Mouse (Mus musculus) MEL (cell line): ENCODE data around the gene Aste1. TPM values are rescaled to one million over a fixed set of nuclear protein-coding genes. Genes with fewer than 3 reads are reported as not detected.

Experiments
- DNase-seq: peaks from one replicate; pipeline ENCODE4 v3.0.0; 2011; ENCODE audit warnings: low read depth, low spot score
- H3K27ac ChIP-seq: 2 replicates; pipeline ENCODE4 v1.5.1; 2012; ENCODE audit warnings: low read depth, mild to moderate bottlenecking, control low read depth, low read length, moderate library complexity; ENCODE audit not compliant: control insufficient read depth
- H3K27me3 ChIP-seq, 2 experiments: fragments of 150-350 bp in 1 of 2; sonication (generic) in 1 of 2; 2 replicates each; pipeline ENCODE4 v1.6.1; 2012; ENCODE audit warnings: low read length in 2 of 2, mild to moderate bottlenecking in 2 of 2, improper control_type of control experiment in 1 of 2, moderate library complexity in 1 of 2; ENCODE audit not compliant: insufficient read depth in 2 of 2, control insufficient read depth in 1 of 2
- H3K36me3 ChIP-seq, 2 experiments: 2 replicates each; pipeline ENCODE4 v1.6.1; 2012 to 2014; ENCODE audit warnings: low read length in 2 of 2, improper control_type of control experiment in 1 of 2, inconsistent platforms in 1 of 2, mild to moderate bottlenecking in 1 of 2; ENCODE audit not compliant: insufficient read depth in 2 of 2, control insufficient read depth in 1 of 2
- H3K4me1 ChIP-seq, 2 experiments: fragments of 150-350 bp in 1 of 2; sonication (generic) in 1 of 2; 2 replicates each; pipeline ENCODE4 v1.6.1; 2012; ENCODE audit warnings: low read length in 2 of 2, improper control_type of control experiment in 1 of 2, mild to moderate bottlenecking in 1 of 2; ENCODE audit not compliant: insufficient read depth in 2 of 2, control insufficient read depth in 1 of 2
- H3K4me3 ChIP-seq, 2 experiments: fragments of 150-350 bp in 1 of 2; sonication (generic) in 1 of 2; 2 replicates each; pipeline ENCODE4 v1.5.1; 2012; ENCODE audit warnings: low read depth in 2 of 2, low read length in 2 of 2, mild to moderate bottlenecking in 2 of 2, moderate library complexity in 2 of 2, control low read depth in 1 of 2, improper control_type of control experiment in 1 of 2; ENCODE audit not compliant: control insufficient read depth in 1 of 2, insufficient read depth in 1 of 2
- H3K79me2 ChIP-seq: 2 replicates; pipeline ENCODE4 v1.6.1; 2012; ENCODE audit warnings: mild to moderate bottlenecking, low read length, moderate library complexity; ENCODE audit not compliant: control insufficient read depth, poor library complexity, insufficient read depth
- H3K9ac ChIP-seq: 2 replicates; pipeline ENCODE4 v1.6.1; 2012; ENCODE audit warnings: low read depth, mild to moderate bottlenecking, control low read depth, low read length, moderate library complexity; ENCODE audit not compliant: control insufficient read depth, poor library complexity, severe bottlenecking
- H3K9me3 ChIP-seq: fragments of 150-350 bp; sonication (generic); replicated peaks from 2 replicates; pipeline ENCODE4 v1.6.1; 2012; ENCODE audit warnings: mild to moderate bottlenecking, low read length, improper control_type of control experiment, moderate library complexity; ENCODE audit not compliant: insufficient read depth
- BHLHE40 ChIP-seq: IDR thresholded peaks from 2 replicates; pipeline ENCODE4 v1.6.1; 2012; ENCODE audit warnings: low read depth, mild to moderate bottlenecking, inconsistent platforms, low read length, improper control_type of control experiment, borderline replicate concordance
- CTCF ChIP-seq, 3 experiments: IDR thresholded peaks in 2 of 3; conservative IDR thresholded peaks in 1 of 3; 2 replicates each; pipeline ENCODE4 v1.5.1; 2011 to 2012; ENCODE audit warnings: low read length in 3 of 3, low read depth in 2 of 3, mild to moderate bottlenecking in 2 of 3, improper control_type of control experiment in 1 of 3, inconsistent platforms in 1 of 3, mixed read lengths in 1 of 3, moderate library complexity in 1 of 3; ENCODE audit not compliant: control insufficient read depth in 1 of 3, insufficient read depth in 1 of 3, poor library complexity in 1 of 3, severe bottlenecking in 1 of 3
- ELF1 ChIP-seq: IDR thresholded peaks from 2 replicates; pipeline ENCODE4 v1.6.1; 2014; ENCODE audit warnings: low read depth, mild to moderate bottlenecking, inconsistent platforms, low read length, improper control_type of control experiment, moderate library complexity
- EP300 ChIP-seq, 2 experiments: IDR thresholded peaks; 2 replicates each; pipeline ENCODE4 v1.6.1; 2011; ENCODE audit warnings: improper control_type of control experiment in 2 of 2, low read length in 2 of 2, low read depth in 1 of 2, mild to moderate bottlenecking in 1 of 2
- ETS1 ChIP-seq: IDR thresholded peaks from 2 replicates; pipeline ENCODE4 v1.6.1; 2012; ENCODE audit warnings: low read depth, mild to moderate bottlenecking, inconsistent platforms, low read length, improper control_type of control experiment, moderate library complexity
- GABPA ChIP-seq: IDR thresholded peaks from 2 replicates; pipeline ENCODE4 v1.6.1; 2012; ENCODE audit warnings: low read depth, mild to moderate bottlenecking, inconsistent platforms, low read length, improper control_type of control experiment, moderate library complexity
- GATA1 ChIP-seq: IDR thresholded peaks from 2 replicates; pipeline ENCODE4 v1.6.1; 2011; ENCODE audit warnings: low read depth, low read length, improper control_type of control experiment
- HCFC1 ChIP-seq: IDR thresholded peaks from 2 replicates; pipeline ENCODE4 v1.6.1; 2012; ENCODE audit warnings: low read depth, mild to moderate bottlenecking, inconsistent platforms, low read length, improper control_type of control experiment, moderate library complexity
- JUND ChIP-seq: IDR thresholded peaks from 2 replicates; pipeline ENCODE4 v1.6.1; 2011; ENCODE audit warnings: low read depth, mild to moderate bottlenecking, improper control_type of control experiment, low read length
- KAT2A ChIP-seq: conservative IDR thresholded peaks from 2 replicates; pipeline ENCODE4 v1.6.1; 2012; ENCODE audit warnings: low read depth, low read length, improper control_type of control experiment, inconsistent platforms
- MAX ChIP-seq: IDR thresholded peaks from 2 replicates; pipeline ENCODE4 v1.6.1; 2011; ENCODE audit warnings: low read length, improper control_type of control experiment
- MAZ ChIP-seq: IDR thresholded peaks from 2 replicates; pipeline ENCODE4 v1.6.1; 2012; ENCODE audit warnings: low read depth, mild to moderate bottlenecking, inconsistent platforms, low read length, improper control_type of control experiment
- MXI1 ChIP-seq: IDR thresholded peaks from 2 replicates; pipeline ENCODE4 v1.6.1; 2011; ENCODE audit warnings: mild to moderate bottlenecking, low read depth, low read length, improper control_type of control experiment
- MYC ChIP-seq: IDR thresholded peaks from 2 replicates; pipeline ENCODE4 v1.6.1; 2011; ENCODE audit warnings: low read depth, mild to moderate bottlenecking, low read length, improper control_type of control experiment, moderate library complexity
- NELFE ChIP-seq: IDR thresholded peaks from 2 replicates; pipeline ENCODE4 v1.6.1; 2011; ENCODE audit warnings: low read depth, low read length, improper control_type of control experiment
- NRF1 ChIP-seq: IDR thresholded peaks from 2 replicates; pipeline ENCODE4 v1.6.1; 2014; ENCODE audit warnings: low read depth, mild to moderate bottlenecking, inconsistent platforms, low read length, improper control_type of control experiment, moderate library complexity; ENCODE audit not compliant: poor library complexity, insufficient read depth, severe bottlenecking
- POLR2AphosphoS2 ChIP-seq: IDR thresholded peaks from 2 replicates; pipeline ENCODE4 v1.6.1; 2011; ENCODE audit warnings: low read length, improper control_type of control experiment
- POLR2AphosphoS5 ChIP-seq: IDR thresholded peaks from 2 replicates; pipeline ENCODE4 v1.6.1; 2012; ENCODE audit warnings: low read depth, borderline replicate concordance, mild to moderate bottlenecking, inconsistent platforms, low read length, moderate library complexity, mixed read lengths
- RAD21 ChIP-seq: IDR thresholded peaks from 2 replicates; pipeline ENCODE4 v1.6.1; 2011; ENCODE audit warnings: mild to moderate bottlenecking, low read depth, low read length, improper control_type of control experiment
- RCOR1 ChIP-seq: IDR thresholded peaks from 2 replicates; pipeline ENCODE4 v1.6.1; 2012; ENCODE audit warnings: low read depth, mild to moderate bottlenecking, inconsistent platforms, low read length, improper control_type of control experiment
- SIN3A ChIP-seq: IDR thresholded peaks from 2 replicates; pipeline ENCODE4 v1.6.1; 2012; ENCODE audit warnings: low read length, improper control_type of control experiment, inconsistent platforms
- SMC3 ChIP-seq: IDR thresholded peaks from 2 replicates; pipeline ENCODE4 v1.6.1; 2011; ENCODE audit warnings: low read depth, low read length, improper control_type of control experiment
- TCF12 ChIP-seq: IDR thresholded peaks from 2 replicates; pipeline ENCODE4 v1.6.1; 2014; ENCODE audit warnings: low read depth, mild to moderate bottlenecking, inconsistent platforms, low read length, improper control_type of control experiment, moderate library complexity
- USF2 ChIP-seq, 2 experiments: IDR thresholded peaks; 2 replicates each; pipeline ENCODE4 v1.6.1; 2011 to 2012; ENCODE audit warnings: improper control_type of control experiment in 2 of 2, low read length in 2 of 2, borderline replicate concordance in 1 of 2, inconsistent platforms in 1 of 2, low read depth in 1 of 2, mild to moderate bottlenecking in 1 of 2; ENCODE audit not compliant: insufficient read depth in 1 of 2
- ZC3H11A ChIP-seq: IDR thresholded peaks from 2 replicates; pipeline ENCODE4 v1.6.1; 2012; ENCODE audit warnings: low read depth, mild to moderate bottlenecking, inconsistent platforms, low read length, improper control_type of control experiment
- ZKSCAN1 ChIP-seq: IDR thresholded peaks from 2 replicates; pipeline ENCODE4 v1.6.1; 2012; ENCODE audit warnings: low read depth, mild to moderate bottlenecking, inconsistent platforms, low read length, improper control_type of control experiment, moderate library complexity
- polyA plus RNA-seq, 2 experiments: library from polyadenylated mRNA; stranded (reverse) in 1 of 2; unstranded in 1 of 2; fragments of >175 nt in 1 of 2; fragments of >200 nt in 1 of 2; gene quantifications; 2 replicates each; pipeline versions ENCODE4 v1.2.1 to v1.2.4; 2012; ENCODE audit warnings: low replicate concordance in 2 of 2, low read depth in 1 of 2; ENCODE audit not compliant: insufficient read length in 2 of 2, insufficient read depth in 1 of 2, missing spikeins in 1 of 2
- total RNA-seq: library from RNA; depleted of rRNA; stranded (reverse); fragments of 300-350 nt; gene quantifications from 2 replicates; pipeline ENCODE4 v1.2.3, GENCODE M21; 2012

Aste1 gene
- total and polyA plus RNA-seq, 3 experiments: 11.9 to 14.2 TPM; not detected in 1

DNA sequence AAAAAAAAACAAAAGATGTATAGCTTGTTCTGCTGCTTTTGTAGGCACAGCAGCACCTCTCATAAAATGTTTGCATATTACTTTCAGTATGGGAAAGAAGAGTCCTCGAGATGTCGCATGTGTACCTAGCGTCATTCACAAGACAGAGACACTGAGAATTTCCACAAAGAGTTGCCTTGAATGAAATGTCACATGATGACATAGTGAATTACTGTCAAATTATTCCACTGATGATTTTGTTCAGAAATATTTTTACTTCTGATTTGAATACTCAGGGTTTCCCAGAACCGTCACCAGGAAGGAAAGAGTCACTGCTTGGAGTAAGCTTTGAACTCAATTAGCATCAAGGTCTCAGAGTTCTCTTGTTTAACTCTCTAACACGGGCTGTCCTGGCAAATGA, 7.8 kb upstream of the Aste1 start:
- no peak for DNase-seq
- H3K4me1 ChIP-seq: no peaks in the 10 kb centered on the region; a peak in 1 of 4 replicates
- H3K9me3 ChIP-seq: no peaks in the 10 kb centered on the region
- no peak overlapping the region for H3K27ac ChIP-seq
- no peak for TF ChIP-seq NELFE
- no peak for TF ChIP-seq KAT2A
- TF ChIP-seq POLR2AphosphoS5: no peak
- no peaks in the 10 kb centered on the region for H3K79me2 ChIP-seq
- H3K9ac ChIP-seq: no peak overlapping the region
- no peaks in the 10 kb centered on the region for H3K36me3 ChIP-seq
- no peaks in the 10 kb centered on the region for H3K27me3 ChIP-seq
- H3K4me3 ChIP-seq: no peak overlapping the region

- no peak overlapping the region for H3K9ac ChIP-seq
- no peaks in the 10 kb centered on the region; a peak in 1 of 4 replicates for H3K4me1 ChIP-seq
- no peak overlapping the region for H3K27ac ChIP-seq
- no peak overlapping the region for H3K4me3 ChIP-seq
- H3K9me3 ChIP-seq: no peaks in the 10 kb centered on the region
- H3K79me2 ChIP-seq: no peaks in the 10 kb centered on the region
- no peaks in the 10 kb centered on the region for H3K36me3 ChIP-seq
- no peaks in the 10 kb centered on the region for H3K27me3 ChIP-seq
- TF ChIP-seq ELF1 (no peak), RAD21 (peak; percentile 84), SMC3 (peak; percentile 88), USF2 (IDR thresholded peaks at IDR 0.05; ENCODE audit: borderline replicate concordance in 1 of 2, insufficient read depth in 1 of 2, low read depth in 1 of 2, low read length in 2 of 2) (no peak), ZC3H11A (peak; percentile 75), MAX (no peak), MXI1 (no peak), SIN3A (0 out of 2 replicates have a peak, but pooled peaks have one; percentile 18), ZKSCAN1 (no peak), TCF12 (no peak), CTCF (IDR thresholded peaks at IDR 0.05 in 2 of 3, conservative IDR thresholded peaks at IDR 0.05 in 1 of 3; ENCODE audit: control insufficient read depth in 1 of 3, insufficient read depth in 1 of 3, low read depth in 2 of 3, low read length in 3 of 3, poor library complexity in 1 of 3, severe bottlenecking in 1 of 3) (peak; percentile 65 to 75 (median 66))
- TF ChIP-seq, all 39 proteins: peak for 5
- DNase-seq: peak; percentile 69
Observed at GRCm38 (mm10) chr9:105389289-105389688, 5.9 kb upstream of the Aste1 start.

- Histone ChIP-seq H3K9ac (no peak overlapping the region), H3K4me1 (peaks cover 0 to 4% of the 10 kb centered on the region in 2 experiments; a peak in 2 of 4 replicates), H3K4me3 (no peak overlapping the region), H3K79me2 (peaks cover 1% of the 10 kb centered on the region; the same call in 1 of the 2 replicates), H3K27ac (no peak overlapping the region), H3K36me3 (peaks cover 0 to 2% of the 10 kb centered on the region in 2 experiments; a peak in 1 of 4 replicates), H3K27me3 (no peaks in the 10 kb centered on the region), H3K9me3 (no peaks in the 10 kb centered on the region)
- no peak for DNase-seq
- TF ChIP-seq EP300 (IDR thresholded peaks at IDR 0.05; ENCODE audit: low read depth in 1 of 2, low read length in 2 of 2): no peak
- no peak for TF ChIP-seq RCOR1
- no peak for TF ChIP-seq SMC3
- no peak for TF ChIP-seq GATA1
- TF ChIP-seq BHLHE40: no peak
- no peak for TF ChIP-seq MAZ
- no peak for TF ChIP-seq ETS1
- TF ChIP-seq ZKSCAN1: no peak
- TF ChIP-seq NELFE: no peak
- no peak for TF ChIP-seq MAX
- no peak for TF ChIP-seq POLR2AphosphoS2
- no peak for TF ChIP-seq KAT2A
- no peak for TF ChIP-seq NRF1
- no peak for TF ChIP-seq JUND
- no peak for TF ChIP-seq POLR2AphosphoS5
- TF ChIP-seq HCFC1: no peak
- no peak for TF ChIP-seq MYC
- no peak for TF ChIP-seq GABPA
Observed at GRCm38 (mm10) chr9:105390616-105391015, 4.6 kb upstream of the Aste1 start.
